ENCODE assay signal across 26 mouse cellular contexts in genomic region chr7:51816283-51816839, GRCm38 (mm10). TPM values are rescaled to one million over a fixed set of nuclear protein-coding genes. Genes with fewer than 3 reads are reported as not detected.
DNase-seq lines count a peak whose midpoint lies in the region; ATAC-seq and TF ChIP-seq lines count a peak whose summit lies in the region.
"Had no signal": no experiment of that assay in that cellular context is flagged by ENCODE, and none has a peak within 500 bp of the region (broad histone marks: within the 10 kb centered on the region; RNA-seq: fewer than 3 reads in every experiment).

No protein-coding gene starts in this region.

- no peak overlapping the region for H3K9ac ChIP-seq in neural tube, embryonic 12.5 days
- no peak overlapping the region for H3K9ac ChIP-seq in hindbrain, embryonic 12.5 days
- H3K9ac ChIP-seq in hindbrain, postnatal 0 days (replicated peaks; ENCODE audit: low read length): no peak overlapping the region
- H3K9ac ChIP-seq in stomach, postnatal 0 days (ENCODE audit: low read length): no peak overlapping the region
- H3K9ac ChIP-seq: embryonic facial prominence, embryonic 13.5 days; limb, embryonic 13.5 days; liver, embryonic 13.5 days; stomach, embryonic 15.5 days had no signal

- 0 out of 2 replicates have a peak, but pooled peaks have one; percentile 13 for ATAC-seq in neural tube, embryonic 12.5 days (ENCODE audit: low FRiP score, low read depth)
- peak; percentile 43; the same call in 1 of the 2 replicates for ATAC-seq in hindbrain, embryonic 12.5 days (ENCODE audit: low FRiP score)
- peak; percentile 24; the same call in 1 of the 2 replicates for ATAC-seq in hindbrain, postnatal 0 days
- no peak for ATAC-seq in stomach, postnatal 0 days (ENCODE audit: low FRiP score, low TSS enrichment)
- ATAC-seq: intestine, postnatal 0 days had no signal

- no peaks in the 10 kb centered on the region for H3K27me3 ChIP-seq in neural tube, embryonic 12.5 days (replicated peaks)
- H3K27me3 ChIP-seq in hindbrain, embryonic 12.5 days: no peaks in the 10 kb centered on the region
- no peaks in the 10 kb centered on the region for H3K27me3 ChIP-seq in hindbrain, postnatal 0 days (ENCODE audit: insufficient read depth, low read length)
- H3K27me3 ChIP-seq in stomach, postnatal 0 days (ENCODE audit: control insufficient read depth, insufficient read depth, low read length): no peaks in the 10 kb centered on the region
- H3K27me3 ChIP-seq: liver, embryonic 13.5 days; stomach, embryonic 15.5 days had no signal

- WGBS in neural tube, embryonic 12.5 days: 63% methylated on average over 3 of the region's 3 CpGs
- 74% methylated on average over 3 of the region's 3 CpGs for WGBS in hindbrain, embryonic 12.5 days
- 68% methylated on average over 3 of the region's 3 CpGs for WGBS in hindbrain, postnatal 0 days
- 68% methylated on average over 3 of the region's 3 CpGs for WGBS in stomach, postnatal 0 days

- intact Hi-C loops in left cerebral cortex, postnatal 25 days (cut with DNase I): loop anchor here (1.0 to 5.0 kb wide), 3 partner anchors 156 to 314 kb away; no protein-coding TSS in a partner anchor

- no peaks in the 10 kb centered on the region for H3K9me3 ChIP-seq in neural tube, embryonic 12.5 days
- no peaks in the 10 kb centered on the region for H3K9me3 ChIP-seq in hindbrain, embryonic 12.5 days (replicated peaks)
- no peaks in the 10 kb centered on the region for H3K9me3 ChIP-seq in hindbrain, postnatal 0 days (ENCODE audit: low read length)
- no peaks in the 10 kb centered on the region for H3K9me3 ChIP-seq in stomach, postnatal 0 days (ENCODE audit: control insufficient read depth, low read length)
- H3K9me3 ChIP-seq: embryonic facial prominence, embryonic 13.5 days; heart, embryonic 10.5 days; limb, embryonic 13.5 days; liver, embryonic 13.5 days; stomach, embryonic 15.5 days had no signal

- TF ChIP-seq CTCF in hindbrain, postnatal 0 days (IDR thresholded peaks at IDR 0.05; ENCODE audit: low read depth): no peak
- no peak for TF ChIP-seq CTCF in stomach, postnatal 0 days (IDR thresholded peaks at IDR 0.05; ENCODE audit: low read depth)

- no peak for TF ChIP-seq EP300 in stomach, postnatal 0 days (optimal IDR thresholded peaks at IDR 0.05)

- no peak overlapping the region for H3K4me2 ChIP-seq in neural tube, embryonic 12.5 days (replicated peaks)
- H3K4me2 ChIP-seq in hindbrain, embryonic 12.5 days (replicated peaks): no peak overlapping the region
- no peak overlapping the region for H3K4me2 ChIP-seq in hindbrain, postnatal 0 days (ENCODE audit: low read depth, low read length)
- H3K4me2 ChIP-seq in stomach, postnatal 0 days (replicated peaks; ENCODE audit: low read depth): no peak overlapping the region
- H3K4me2 ChIP-seq: embryonic facial prominence, embryonic 13.5 days; limb, embryonic 13.5 days; liver, embryonic 13.5 days; stomach, embryonic 15.5 days had no signal

- H3K4me1 ChIP-seq in neural tube, embryonic 12.5 days: no peaks in the 10 kb centered on the region
- H3K4me1 ChIP-seq in hindbrain, embryonic 12.5 days: no peaks in the 10 kb centered on the region
- peaks cover 2% of the 10 kb centered on the region; the same call in 1 of the 2 replicates for H3K4me1 ChIP-seq in hindbrain, postnatal 0 days (ENCODE audit: insufficient read depth, low read length)
- H3K4me1 ChIP-seq in stomach, postnatal 0 days (replicated peaks; ENCODE audit: control insufficient read depth, insufficient read depth): no peaks in the 10 kb centered on the region
- H3K4me1 ChIP-seq: embryonic facial prominence, embryonic 13.5 days; heart, embryonic 10.5 days; limb, embryonic 13.5 days; liver, embryonic 13.5 days; stomach, embryonic 15.5 days had no signal

- DNase-seq in neural tube, embryonic 10.5 days (ENCODE audit: extremely low spot score, low spot score): no peak
- no peak for DNase-seq in hindbrain, postnatal 0 days (ENCODE audit: low spot score)
- DNase-seq in B cell, adult 2 months: no peak
- DNase-seq in left cerebral cortex, postnatal 25 days (ENCODE audit: low spot score in 2 of 2): no peak
- no peak for DNase-seq in stomach, postnatal 0 days (ENCODE audit: low spot score)
- DNase-seq: adrenal gland, postnatal 10 days; cerebellum, adult 18-20 months; cerebellum, postnatal 25 days; gastrocnemius, adult 2 months; kidney, postnatal 25 days; liver, embryonic 13.5 days; lung, adult 2 months; lung, postnatal 14 days; right cerebral cortex, adult 18-20 months; right cerebral cortex, postnatal 4 days; thymus, adult 2 months; thymus, postnatal 4 days had no signal

- H3K27ac ChIP-seq in neural tube, embryonic 12.5 days: no peak overlapping the region
- no peak overlapping the region for H3K27ac ChIP-seq in hindbrain, embryonic 12.5 days
- no peak overlapping the region for H3K27ac ChIP-seq in hindbrain, postnatal 0 days
- no peak overlapping the region for H3K27ac ChIP-seq in stomach, postnatal 0 days (replicated peaks)
- H3K27ac ChIP-seq: embryonic facial prominence, embryonic 13.5 days; gastrocnemius, adult 2 months; heart, embryonic 10.5 days; layer of hippocampus, adult 2 months; limb, embryonic 13.5 days; liver, embryonic 13.5 days; stomach, embryonic 15.5 days had no signal

- H3K36me3 ChIP-seq in neural tube, embryonic 12.5 days: no peaks in the 10 kb centered on the region
- no peaks in the 10 kb centered on the region for H3K36me3 ChIP-seq in hindbrain, embryonic 12.5 days
- no peaks in the 10 kb centered on the region for H3K36me3 ChIP-seq in hindbrain, postnatal 0 days (ENCODE audit: insufficient read depth, low read length)
- no peaks in the 10 kb centered on the region for H3K36me3 ChIP-seq in stomach, postnatal 0 days (ENCODE audit: control insufficient read depth, insufficient read depth, low read length)
- H3K36me3 ChIP-seq: embryonic facial prominence, embryonic 13.5 days; heart, embryonic 10.5 days; limb, embryonic 13.5 days; liver, embryonic 13.5 days; stomach, embryonic 15.5 days had no signal

- H3K4me3 ChIP-seq in neural tube, embryonic 12.5 days: no peak overlapping the region
- no peak overlapping the region for H3K4me3 ChIP-seq in hindbrain, embryonic 12.5 days
- H3K4me3 ChIP-seq in hindbrain, postnatal 0 days (ENCODE audit: low read length): no peak overlapping the region
- H3K4me3 ChIP-seq in stomach, postnatal 0 days (ENCODE audit: low read depth, low read length): no peak overlapping the region
- H3K4me3 ChIP-seq: embryonic facial prominence, embryonic 13.5 days; erythroblast, embryonic 14.5 days; gastrocnemius, adult 2 months; heart, embryonic 10.5 days; layer of hippocampus, adult 2 months; limb, embryonic 13.5 days; liver, embryonic 13.5 days; stomach, embryonic 15.5 days had no signal

RNA-seq across cellular contexts. Expression of gene Gas2, which starts 45.5 kb away (rescaled TPM):
- 39.6 and 42.3 TPM in 2 replicates for polyA plus RNA-seq in neural tube, embryonic 12.5 days (2016; fragmentation: Nextera tagmentation; extraction: Ambion mirVana)
- polyA plus RNA-seq in hindbrain, embryonic 12.5 days (2016; fragmentation: Nextera tagmentation; extraction: Ambion mirVana): 53.1 and 54.3 TPM in 2 replicates
- 11.9 and 27.4 TPM in 2 replicates for total RNA-seq in hindbrain, postnatal 0 days (2014; rRNA removed)
- 13.4 and 13.9 TPM in 2 replicates for polyA plus RNA-seq in hindbrain, postnatal 0 days (2015; fragmentation: Nextera tagmentation; extraction: Ambion mirVana)
- 10 to 100 TPM; 16.1 to 21.6 TPM for total RNA-seq in left cerebral cortex, postnatal 25 days (2021)
- 5.0 and 5.2 TPM in 2 replicates for polyA plus RNA-seq in stomach, postnatal 0 days (2015; fragmentation: Nextera tagmentation; extraction: Ambion mirVana)

RNA-seq across cellular contexts. Expression of gene Fancf, which starts 45.7 kb away (rescaled TPM):
- polyA plus RNA-seq in neural tube, embryonic 12.5 days (2016; fragmentation: Nextera tagmentation; extraction: Ambion mirVana): 15.6 and 18.8 TPM in 2 replicates
- 14.0 and 15.4 TPM in 2 replicates for polyA plus RNA-seq in hindbrain, embryonic 12.5 days (2016; fragmentation: Nextera tagmentation; extraction: Ambion mirVana)
- total RNA-seq in hindbrain, postnatal 0 days (2014; rRNA removed): 12.8 and 22.6 TPM in 2 replicates
- polyA plus RNA-seq in hindbrain, postnatal 0 days (2015; fragmentation: Nextera tagmentation; extraction: Ambion mirVana): 7.1 and 7.9 TPM in 2 replicates
- 1 to 10 TPM; 3.6 to 4.3 TPM for total RNA-seq in left cerebral cortex, postnatal 25 days (2021)
- polyA plus RNA-seq in stomach, postnatal 0 days (2015; fragmentation: Nextera tagmentation; extraction: Ambion mirVana): 4.6 and 5.3 TPM in 2 replicates
